Mouse (Mus musculus) stomach, postnatal 0 days (tissue): ENCODE data around the gene Phtf2. TPM values are rescaled to one million over a fixed set of nuclear protein-coding genes. Genes with fewer than 3 reads are reported as not detected.
A peak's percentile ranks its signal among the peaks of the same experiment; 100 is the strongest.
"Not testable (repeated sequence)": the region's sequence is repeated elsewhere in the genome, so short reads cannot be mapped to it uniquely, and the experiment has no call there.

Experiments used
- ATAC-seq: fragments of 200-750 bp; cut with Nextera tagmentation; 2 replicates; pipeline ENCODE4 v1.8.0; 2017; ENCODE audit not compliant: low FRiP score, low TSS enrichment
- DNase-seq: peaks from one replicate; pipeline ENCODE4 v3.0.0-alpha.2; 2016; ENCODE audit warnings: low spot score
- H3K27ac ChIP-seq: fragments of 300-500 bp; sonication (generic); replicated peaks from 2 replicates; pipeline ENCODE4 v1.5.1; 2014; ENCODE audit warnings: mild to moderate bottlenecking, control low read depth
- H3K27me3 ChIP-seq: fragments of 300-500 bp; sonication (generic); 2 replicates; pipeline ENCODE4 v1.6.1; 2014; ENCODE audit warnings: low read length; ENCODE audit not compliant: control insufficient read depth, insufficient read depth
- H3K36me3 ChIP-seq: fragments of 300-500 bp; sonication (generic); 2 replicates; pipeline ENCODE4 v1.6.1; 2014; ENCODE audit warnings: low read length, mixed read lengths; ENCODE audit not compliant: control insufficient read depth, insufficient read depth
- H3K4me1 ChIP-seq: fragments of 300-500 bp; sonication (generic); replicated peaks from 2 replicates; pipeline ENCODE4 v1.6.1; 2014; ENCODE audit warnings: antibody characterized with exemption; ENCODE audit not compliant: control insufficient read depth, insufficient read depth
- H3K4me2 ChIP-seq: fragments of 300-500 bp; sonication (generic); replicated peaks from 2 replicates; pipeline ENCODE4 v1.6.1; 2014; ENCODE audit warnings: low read depth, mild to moderate bottlenecking, control low read depth, moderate library complexity
- H3K4me3 ChIP-seq: fragments of 300-500 bp; sonication (generic); 2 replicates; pipeline ENCODE4 v1.5.1; 2014; ENCODE audit warnings: low read depth, low read length, control low read depth
- H3K9ac ChIP-seq: fragments of 300-500 bp; sonication (generic); 2 replicates; pipeline ENCODE4 v1.6.1; 2014; ENCODE audit warnings: mild to moderate bottlenecking, low read length, control low read depth, mixed read lengths
- H3K9me3 ChIP-seq: fragments of 300-500 bp; sonication (generic); 2 replicates; pipeline ENCODE4 v1.6.1; 2016; ENCODE audit warnings: low read length; ENCODE audit not compliant: control insufficient read depth
- CTCF ChIP-seq: IDR thresholded peaks from 2 replicates; pipeline ENCODE4 v1.5.1; 2016; ENCODE audit warnings: antibody characterized with exemption, low read depth, mild to moderate bottlenecking, moderate library complexity
- EP300 ChIP-seq: optimal IDR thresholded peaks from 2 replicates; pipeline ENCODE3; 2016; ENCODE audit warnings: antibody characterized with exemption
- whole genome bisulfite sequencing: fragments of 180-500 bp; shearing (Covaris S2); extraction: QIAGEN DNeasy Blood & Tissue Kit; methylation state at CpG from one replicate; pipeline ENCODE4 v1.1.7; 2014; 5-methylcytosine and 5-hydroxymethylcytosine counted together
- polyA plus RNA-seq: library from polyadenylated mRNA; unstranded; fragments of >200 nt; fragmentation: Nextera tagmentation; extraction: Ambion mirVana; gene quantifications from 2 replicates; pipeline ENCODE4 v1.2.1, GENCODE M21; 2015

Phtf2 gene
- polyA plus RNA-seq, 1 experiment from 2014 or later: 5.1 TPM

DNA sequence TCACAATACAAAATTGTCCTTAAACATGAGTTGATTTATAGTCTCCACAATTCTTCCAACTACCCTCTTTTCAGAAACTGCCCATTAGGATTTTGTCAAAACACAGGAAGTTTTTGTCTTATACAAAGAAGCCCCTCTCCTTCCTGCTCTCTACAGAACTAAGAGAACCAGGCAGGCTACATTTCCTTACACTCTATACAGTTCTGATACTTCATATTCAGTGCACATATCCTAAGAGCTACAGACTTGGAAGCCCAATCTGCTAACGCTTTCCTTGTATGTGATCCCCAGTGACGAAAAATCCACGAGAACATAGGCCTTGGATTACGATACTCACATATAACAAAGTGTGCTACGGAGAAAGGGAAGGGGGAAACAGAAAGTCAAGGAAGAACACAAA, 86.0 kb downstream of the Phtf2 start:
- no peak for ATAC-seq
- WGBS: 88% methylated on average over 5 of the region's 5 CpGs
- no peak for TF ChIP-seq EP300
- no peak for TF ChIP-seq CTCF

DNA sequence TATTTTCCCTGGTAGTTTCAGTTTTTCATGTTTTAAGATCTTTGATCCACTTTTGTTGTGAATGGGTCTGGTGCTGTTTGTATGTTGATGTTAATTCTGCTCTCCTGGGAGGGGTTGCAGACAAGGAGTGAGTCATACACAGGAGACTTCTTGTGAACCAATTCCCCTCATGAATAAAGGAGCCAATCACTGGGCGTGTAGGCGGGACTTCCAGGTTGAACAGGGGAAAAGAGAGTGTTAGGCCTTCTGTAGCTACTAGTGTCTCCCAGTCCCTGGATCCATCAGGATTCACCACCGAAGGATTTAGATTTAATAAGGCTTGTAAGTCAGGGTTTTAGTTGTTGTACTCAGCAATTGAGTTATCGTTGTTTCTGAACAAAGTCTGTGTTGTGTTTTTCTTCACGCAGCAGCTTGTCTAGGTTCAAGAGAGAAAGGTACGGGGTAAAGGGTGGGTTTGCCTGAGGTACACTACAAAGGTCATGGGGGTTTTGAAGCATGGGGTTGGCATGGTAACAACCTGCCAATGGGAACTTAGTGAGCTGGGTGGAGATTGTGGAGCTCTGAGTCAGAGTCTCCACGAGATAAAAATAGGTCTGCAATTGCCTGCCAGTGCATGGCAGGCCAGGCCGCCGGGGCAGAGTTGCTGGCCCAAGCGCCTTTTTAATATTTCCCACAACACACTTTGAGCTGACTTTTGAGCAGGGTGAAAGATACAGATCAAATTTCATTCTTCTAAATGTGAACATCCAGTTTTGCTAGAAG, 90.0 kb downstream of the Phtf2 start:
- 69% methylated on average over 10 of the region's 10 CpGs for WGBS
- H3K9me3 ChIP-seq: no peaks in the 10 kb centered on the region
- H3K27me3 ChIP-seq: no peaks in the 10 kb centered on the region
- no peak for TF ChIP-seq CTCF
- TF ChIP-seq EP300: no peak
- H3K9ac ChIP-seq: no peak overlapping the region
- no peak overlapping the region for H3K4me2 ChIP-seq
- 0 out of 2 replicates have a peak overlapping the region, but pooled peaks have one; percentile 49 for H3K27ac ChIP-seq
- no peaks in the 10 kb centered on the region for H3K4me1 ChIP-seq
- DNase-seq (peak; percentile 18), ATAC-seq (peak; percentile 73; the same call in 1 of the 2 replicates)
- no peaks in the 10 kb centered on the region for H3K36me3 ChIP-seq
- H3K4me3 ChIP-seq: no peak overlapping the region

More for the DNA sequence above, 86.0 kb downstream of the Phtf2 start:
- no peak overlapping the region for H3K27ac ChIP-seq
- H3K4me1 ChIP-seq: no peaks in the 10 kb centered on the region
- no peak overlapping the region for H3K4me3 ChIP-seq
- H3K9ac ChIP-seq: no peak overlapping the region
- H3K9me3 ChIP-seq: no peaks in the 10 kb centered on the region
- no peaks in the 10 kb centered on the region for H3K27me3 ChIP-seq
- H3K36me3 ChIP-seq: no peaks in the 10 kb centered on the region
- H3K4me2 ChIP-seq: no peak overlapping the region
- no peak for DNase-seq

DNA sequence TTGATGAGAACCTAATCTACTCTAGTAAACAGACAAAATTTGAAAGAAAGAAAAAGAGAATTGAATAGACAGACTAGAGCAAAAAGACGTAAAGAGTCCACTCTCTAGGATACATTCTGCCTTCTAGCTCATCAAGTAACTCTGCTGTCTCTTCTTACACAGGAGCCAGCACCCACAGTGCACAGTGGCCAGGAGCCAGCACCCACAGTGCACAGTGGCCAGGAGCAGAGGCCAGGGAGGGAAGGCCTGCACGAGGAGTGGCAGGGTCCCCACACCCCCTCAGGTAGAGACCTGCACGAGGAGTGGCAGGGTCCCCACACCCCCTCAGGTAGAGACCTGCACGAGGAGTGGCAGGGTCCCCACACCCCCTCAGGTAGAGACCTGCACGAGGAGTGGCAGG, 95.5 kb downstream of the Phtf2 start:
- DNase-seq, H3K9me3 ChIP-seq, H3K27ac ChIP-seq, ATAC-seq, H3K4me2 ChIP-seq, H3K27me3 ChIP-seq, H3K4me1 ChIP-seq, H3K4me3 ChIP-seq, H3K9ac ChIP-seq, H3K36me3 ChIP-seq: not testable (repeated sequence)
- WGBS: 80% methylated on average over 2 of the region's 5 CpGs

DNA sequence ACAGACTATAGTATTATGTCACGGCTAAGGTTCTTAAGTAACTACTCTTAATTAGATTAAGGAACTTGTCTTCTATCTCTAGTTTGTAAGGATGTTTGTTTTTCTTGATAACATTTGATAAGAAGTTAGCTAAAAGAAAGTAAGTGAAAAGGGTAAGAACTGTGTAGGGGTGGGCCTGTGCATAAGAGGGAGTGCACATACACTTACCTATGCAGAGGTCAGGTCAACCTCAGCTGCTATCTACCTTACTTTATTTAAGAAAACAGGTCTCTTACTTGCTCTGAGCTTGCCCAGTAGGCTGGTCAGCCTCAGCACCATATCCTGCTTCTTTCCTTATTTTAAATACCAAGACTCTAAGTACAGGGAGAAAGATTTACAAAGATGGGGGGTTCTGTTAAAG, 100.8 kb downstream of the Phtf2 start:
- no peak for ATAC-seq
- TF ChIP-seq EP300 (no peak), CTCF (no peak)
- Histone ChIP-seq H3K4me2 (no peak overlapping the region), H3K9ac (no peak overlapping the region), H3K27ac (no peak overlapping the region), H3K4me3 (no peak overlapping the region), H3K36me3 (no peaks in the 10 kb centered on the region), H3K27me3 (no peaks in the 10 kb centered on the region), H3K9me3 (no peaks in the 10 kb centered on the region), H3K4me1 (no peaks in the 10 kb centered on the region)
- WGBS: 70% methylated on average over 1 of the region's 1 CpGs
- DNase-seq: no peak

DNA sequence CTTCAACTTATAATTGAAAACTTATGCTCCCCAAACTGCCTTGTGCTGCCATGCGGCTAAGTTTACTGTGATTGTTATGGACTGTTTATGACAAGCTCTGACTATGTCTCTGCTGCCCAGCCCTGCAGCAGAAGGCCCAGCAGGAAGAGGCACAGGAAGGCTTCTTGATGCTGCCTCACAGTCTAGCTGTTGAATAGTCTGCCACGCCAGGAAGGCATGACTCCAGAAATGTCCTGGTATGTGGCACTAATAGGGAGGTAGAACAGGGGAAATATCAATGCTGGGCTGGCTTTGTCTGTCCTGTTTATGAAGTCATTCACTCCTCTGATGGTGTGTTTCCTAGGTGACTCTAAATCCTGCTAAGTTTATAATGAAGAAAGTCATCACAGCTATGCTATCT, 102.7 kb downstream of the Phtf2 start:
- WGBS: 45% methylated on average over 2 of the region's 2 CpGs
- TF ChIP-seq EP300: no peak
- no peak for TF ChIP-seq CTCF
- no peaks in the 10 kb centered on the region for H3K36me3 ChIP-seq
- H3K9me3 ChIP-seq: no peaks in the 10 kb centered on the region
- no peak overlapping the region for H3K4me3 ChIP-seq
- H3K9ac ChIP-seq: no peak overlapping the region
- H3K4me2 ChIP-seq: no peak overlapping the region
- no peak for DNase-seq
- H3K4me1 ChIP-seq: no peaks in the 10 kb centered on the region
- no peaks in the 10 kb centered on the region for H3K27me3 ChIP-seq
- ATAC-seq: no peak
- no peak overlapping the region for H3K27ac ChIP-seq

DNA sequence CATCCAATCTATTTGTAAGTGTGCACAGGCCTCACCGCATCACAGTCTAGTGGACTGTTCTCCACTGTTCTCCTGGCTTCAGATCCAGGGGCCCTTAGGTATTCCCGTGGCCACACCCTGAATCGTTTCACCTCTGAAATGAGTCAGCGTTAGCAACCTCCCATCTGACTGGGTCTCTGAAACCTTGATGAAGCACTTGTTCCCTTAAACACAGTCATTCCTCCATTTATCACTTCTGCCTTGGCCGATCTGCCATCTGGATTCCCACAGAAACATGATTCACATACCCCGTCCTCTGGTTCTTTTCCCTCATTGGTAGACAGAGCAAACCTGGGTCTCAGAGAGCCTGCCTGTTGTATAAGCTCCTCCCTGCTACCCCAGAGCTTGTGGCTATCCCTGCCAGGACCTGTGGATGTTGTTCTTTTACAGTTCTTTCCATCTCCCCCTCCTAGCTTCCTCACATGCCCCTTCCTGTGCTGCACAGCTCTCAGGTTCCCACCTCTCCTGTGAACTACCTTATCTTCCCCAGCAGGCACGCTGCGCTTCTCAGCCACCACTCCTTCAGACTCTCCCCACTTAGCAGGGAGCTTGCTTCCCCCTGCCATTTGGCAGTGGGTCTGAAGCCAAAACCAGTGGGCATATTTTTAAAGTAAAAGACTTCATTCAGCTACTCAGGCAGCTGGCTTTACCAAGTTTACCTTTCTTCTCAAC, 103.5 kb downstream of the Phtf2 start:
- H3K27me3 ChIP-seq: no peaks in the 10 kb centered on the region
- H3K27ac ChIP-seq: no peak overlapping the region
- no peak overlapping the region for H3K4me3 ChIP-seq
- TF ChIP-seq EP300: no peak
- no peak for TF ChIP-seq CTCF
- ATAC-seq: peak; percentile 69; the same call in 1 of the 2 replicates
- no peak overlapping the region for H3K4me2 ChIP-seq
- DNase-seq: no peak
- H3K4me1 ChIP-seq: no peaks in the 10 kb centered on the region
- no peaks in the 10 kb centered on the region for H3K9me3 ChIP-seq
- no peaks in the 10 kb centered on the region for H3K36me3 ChIP-seq
- WGBS: 53% methylated on average over 8 of the region's 8 CpGs
- no peak overlapping the region for H3K9ac ChIP-seq
